Mouse (Mus musculus) lung, postnatal 0 days (tissue): ENCODE data around the gene Rps6ka2.

ENCODE experiments used
- CTCF ChIP-seq: IDR thresholded peaks from 2 replicates; pipeline ENCODE4 v1.5.1; 2016; ENCODE audit warnings: antibody characterized with exemption, mild to moderate bottlenecking
- EP300 ChIP-seq: IDR thresholded peaks from 2 replicates; pipeline ENCODE4 v1.6.1; 2016; ENCODE audit warnings: antibody characterized with exemption, mild to moderate bottlenecking, control low read depth

GRCm38 (mm10) chr17:7231790-7232189 lies 61.9 kb downstream of the Rps6ka2 start:
- TF ChIP-seq CTCF (no peak), EP300 (no peak)
